Mouse (Mus musculus) neutrophil, adult 5-6 weeks (primary cell): Measurements from ENCODE around the gene Atp6v1g2. TPM values are rescaled to one million over a fixed set of nuclear protein-coding genes. Genes with fewer than 3 reads are reported as not detected.
A peak's percentile ranks its signal among the peaks of the same experiment; 100 is the strongest.

Experiments
- ATAC-seq: fragments of 151-379, 151-347 bp; 2 replicates; pipeline ENCODE4 v1.8.0; 2017; ENCODE audit warnings: mild to moderate bottlenecking, moderate TSS enrichment; ENCODE audit not compliant: insufficient number of reproducible peaks, poor library complexity, low FRiP score, severe bottlenecking; ENCODE audit errors: extremely low read depth
- total RNA-seq: library from RNA; stranded (forward); fragments of 200-1000 nt; gene quantifications from 2 replicates; pipeline ENCODE4 v1.2.3, GENCODE M21; 2017

Atp6v1g2 gene
- total RNA-seq, 1 experiment from 2014 or later = 5.0 TPM

- ATAC-seq = no peak
Observed at GRCm38 (mm10) chr17:35201128-35201527, 32.3 kb upstream of the Atp6v1g2 start.

GRCm38 (mm10) chr17:35201787-35202186, 31.7 kb upstream of the Atp6v1g2 start, which contains the start of gene Tnf:
Gene Tnf (minus strand): TSS chr17:35202007.
- ATAC-seq = peak; percentile 13; the same call in 1 of the 2 replicates

- no peak for ATAC-seq
Observed at GRCm38 (mm10) chr17:35202442-35202841, 31.0 kb upstream of the Atp6v1g2 start.

GRCm38 (mm10) chr17:35204494-35205379, 28.7 kb upstream of the Atp6v1g2 start, which contains the start of gene Lta:
Gene Lta (minus strand): TSS chr17:35205351.
- ATAC-seq = peak; percentile 64

- ATAC-seq = no peak
Observed at GRCm38 (mm10) chr17:35205380-35205769, 28.1 kb upstream of the Atp6v1g2 start.

- peak; percentile 81 for ATAC-seq
Observed at GRCm38 (mm10) chr17:35209785-35210535, 23.5 kb upstream of the Atp6v1g2 start.

GRCm38 (mm10) chr17:35210593-35210992, 22.9 kb upstream of the Atp6v1g2 start:
- no peak for ATAC-seq

GRCm38 (mm10) chr17:35213071-35213470, 20.4 kb upstream of the Atp6v1g2 start:
- ATAC-seq = no peak

GRCm38 (mm10) chr17:35218516-35219193, 14.8 kb upstream of the Atp6v1g2 start:
- ATAC-seq = peak; percentile 68

GRCm38 (mm10) chr17:35219601-35220041, 13.8 kb upstream of the Atp6v1g2 start:
- peak; percentile 37; the same call in 1 of the 2 replicates for ATAC-seq

- no peak for ATAC-seq
Observed at GRCm38 (mm10) chr17:35220156-35220952, 13.1 kb upstream of the Atp6v1g2 start, which contains the start of gene Gm16181. Gene Gm16181 (plus strand): TSS chr17:35220834.

GRCm38 (mm10) chr17:35222299-35222698, 11.2 kb upstream of the Atp6v1g2 start:
- ATAC-seq = no peak

- ATAC-seq = no peak
Observed at GRCm38 (mm10) chr17:35224641-35225040, 8.8 kb upstream of the Atp6v1g2 start.

GRCm38 (mm10) chr17:35225456-35225855, 8.0 kb upstream of the Atp6v1g2 start:
- no peak for ATAC-seq

GRCm38 (mm10) chr17:35226561-35227046, 6.9 kb upstream of the Atp6v1g2 start:
- ATAC-seq = no peak

GRCm38 (mm10) chr17:35231022-35231421, 2.4 kb upstream of the Atp6v1g2 start:
- peak; percentile 47 for ATAC-seq

- peak; percentile 35; the same call in 1 of the 2 replicates for ATAC-seq
Observed at GRCm38 (mm10) chr17:35232043-35232442, 1.4 kb upstream of the Atp6v1g2 start.

GRCm38 (mm10) chr17:35232659-35233058, 801 bp upstream of the Atp6v1g2 start:
- ATAC-seq = no peak
